Mouse (Mus musculus) mature B cell (primary cell): Measurements from ENCODE around the gene Cdkl1.

Experiments used
- in situ Hi-C: fragments of 300-500 bp; cut with MboI; formaldehyde crosslinking; loops from 2 replicates; pipeline ENCODE4 v1.14.3; 2019

Cdkl1 gene

DNA sequence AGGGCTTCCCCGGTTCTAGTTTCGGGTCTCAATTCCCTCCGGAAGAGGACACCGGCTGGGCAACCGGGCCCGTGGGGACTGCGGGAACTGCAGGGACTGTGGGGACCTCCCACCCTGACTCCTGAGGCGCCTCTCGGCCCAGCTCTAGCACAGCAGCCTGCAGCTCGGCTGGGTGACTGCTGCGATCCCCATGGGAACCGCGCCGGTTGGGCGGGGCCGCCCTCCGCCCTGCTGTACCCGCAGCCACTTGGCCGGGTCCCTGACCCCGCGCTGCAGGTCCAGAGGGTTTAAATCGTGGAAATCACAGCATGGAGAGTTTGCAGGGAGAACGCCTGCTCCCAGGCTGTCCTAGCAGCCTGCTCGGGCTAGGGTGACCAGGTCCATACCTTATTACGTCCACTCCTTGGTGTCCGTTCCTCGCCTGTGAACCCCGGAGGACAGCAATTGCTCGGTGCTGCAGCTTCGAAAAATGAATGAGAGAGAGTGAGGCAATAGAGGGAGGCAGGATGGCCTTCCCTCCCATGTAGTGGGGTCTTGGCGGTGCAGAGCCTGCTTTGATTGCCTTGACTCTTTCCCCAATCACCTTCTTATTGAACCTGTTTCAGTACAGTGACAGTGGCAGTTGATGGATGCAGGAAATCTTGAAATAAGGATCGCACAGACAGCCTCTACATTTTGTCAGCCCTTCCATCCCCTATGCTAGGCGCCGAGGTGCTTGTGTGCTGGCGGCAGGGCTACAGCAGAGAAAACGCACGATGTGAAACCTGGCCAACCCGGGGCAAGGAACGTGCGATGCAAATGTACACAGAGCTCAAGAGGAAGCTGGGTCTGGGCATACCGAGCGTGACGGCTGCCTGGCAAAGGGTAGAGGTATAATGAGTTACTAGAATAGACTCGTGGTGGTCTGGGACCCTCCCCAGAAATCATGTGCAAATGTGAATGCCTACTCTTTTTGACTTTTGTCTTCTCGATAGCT, at the start of gene Cdkl1:
TSS of gene Cdkl1 (minus strand) at position 738 of the 976 bp plus-strand sequence.
- in situ Hi-C loops = no loop called here

DNA sequence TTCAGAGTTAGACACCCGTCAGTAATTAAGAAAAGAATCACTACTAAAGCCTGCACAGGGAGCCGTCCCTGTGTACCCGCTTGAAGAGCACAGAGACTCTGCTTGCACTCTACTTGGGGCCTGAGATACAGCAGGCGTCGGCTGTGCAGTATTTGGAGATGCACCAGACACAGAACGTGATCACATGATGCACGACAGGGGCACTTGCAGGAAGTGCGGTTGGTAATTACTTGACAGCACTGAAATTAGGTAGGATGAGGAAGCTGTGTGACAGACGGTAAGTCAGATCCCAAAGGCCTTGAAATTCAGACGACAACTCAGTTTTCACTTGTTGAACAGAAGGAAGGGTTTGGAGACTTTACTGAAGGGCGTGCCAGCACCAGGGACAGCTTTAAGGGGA, 47.3 kb upstream of the Cdkl1 start:
- in situ Hi-C loops = no loop called here

- in situ Hi-C loops = no loop called here
These were observed 43.0 kb upstream of the Cdkl1 start for GRCm38 (mm10) chr12:69833982-69834604.

GRCm38 (mm10) chr12:69831239-69831910, 40.3 kb upstream of the Cdkl1 start:
- in situ Hi-C loops = no loop called here

GRCm38 (mm10) chr12:69828214-69828613, 37.1 kb upstream of the Cdkl1 start:
- in situ Hi-C loops = no loop called here

DNA sequence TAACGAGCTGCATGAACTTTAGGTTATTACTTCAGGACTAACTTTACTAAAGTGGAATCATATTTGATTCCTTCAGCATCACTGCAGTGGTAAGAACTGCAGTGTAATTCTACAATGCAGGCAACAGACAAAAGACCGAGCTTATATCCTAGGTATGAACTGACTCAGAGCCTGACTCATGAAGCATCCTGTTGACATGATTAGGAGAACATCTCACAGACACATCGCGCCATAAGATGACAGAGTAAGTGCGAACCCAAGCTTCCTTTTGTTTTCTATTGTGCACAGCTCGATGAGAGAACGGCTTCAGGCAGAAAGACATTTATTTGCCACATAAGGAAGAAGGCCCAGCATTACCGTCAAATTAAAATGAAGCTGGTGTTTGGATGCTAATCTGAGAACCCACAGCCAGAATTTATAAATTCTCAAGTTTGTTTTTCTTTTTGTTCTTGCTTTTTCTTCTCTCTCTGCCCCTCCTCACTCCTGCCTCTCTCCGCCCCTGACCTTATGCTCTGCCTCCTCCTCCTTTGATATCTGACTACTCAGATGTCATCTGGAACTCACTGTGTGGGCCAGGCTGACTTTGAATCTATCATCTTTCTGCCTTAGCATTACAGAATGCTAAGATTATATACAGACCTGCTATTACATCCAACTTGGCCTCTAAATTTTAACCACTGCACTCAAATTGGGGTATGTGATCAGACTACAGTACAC, 34.0 kb upstream of the Cdkl1 start:
- in situ Hi-C loops = no loop called here

- in situ Hi-C loops = no loop called here
These were observed 23.2 kb upstream of the Cdkl1 start for GRCm38 (mm10) chr12:69814272-69814671.

DNA sequence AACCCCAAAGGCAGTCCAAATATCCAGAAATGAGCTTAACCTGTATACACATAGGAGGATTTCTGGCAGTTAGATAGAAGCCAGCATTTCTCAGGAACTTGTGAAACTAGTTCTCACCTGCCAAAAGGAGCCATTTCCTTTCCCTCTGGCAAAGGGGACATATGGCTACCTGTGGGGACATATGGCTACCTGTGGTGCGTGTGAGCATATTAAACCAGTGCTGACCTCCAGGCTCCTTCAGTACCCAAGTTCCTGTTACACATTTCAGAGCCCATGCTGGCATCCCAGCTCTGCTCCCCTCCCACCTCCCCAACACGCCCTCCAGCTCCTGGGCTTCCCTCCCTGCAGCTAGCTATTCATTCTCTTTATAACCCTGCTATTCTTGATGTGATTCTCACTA, 22.5 kb upstream of the Cdkl1 start:
- in situ Hi-C loops = no loop called here

- in situ Hi-C loops = no loop called here
These were observed 21.9 kb upstream of the Cdkl1 start for GRCm38 (mm10) chr12:69812986-69813385.

DNA sequence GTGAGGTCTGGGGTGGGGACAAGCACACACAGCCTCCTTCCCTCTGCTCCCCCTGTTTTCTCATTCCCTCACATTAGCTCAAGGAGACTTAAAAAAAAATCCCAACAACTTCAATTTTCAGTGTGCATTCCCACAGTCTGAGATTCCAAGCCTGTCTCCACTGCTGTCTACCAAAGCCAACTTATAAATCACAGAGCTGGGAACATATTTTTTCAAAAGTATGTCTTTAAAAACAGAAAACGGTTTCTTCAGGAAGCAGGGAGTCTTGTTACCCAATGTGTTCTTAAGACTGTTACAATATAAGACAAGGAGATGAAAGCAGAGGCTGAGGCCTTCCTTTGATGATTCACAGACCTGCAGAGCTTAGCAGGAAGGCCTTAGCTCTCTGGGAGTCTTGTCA, 20.9 kb upstream of the Cdkl1 start:
- in situ Hi-C loops = no loop called here

- in situ Hi-C loops = no loop called here
These were observed 18.4 kb upstream of the Cdkl1 start for GRCm38 (mm10) chr12:69809439-69809838.

GRCm38 (mm10) chr12:69807399-69807985, 16.4 kb upstream of the Cdkl1 start:
- in situ Hi-C loops = no loop called here

DNA sequence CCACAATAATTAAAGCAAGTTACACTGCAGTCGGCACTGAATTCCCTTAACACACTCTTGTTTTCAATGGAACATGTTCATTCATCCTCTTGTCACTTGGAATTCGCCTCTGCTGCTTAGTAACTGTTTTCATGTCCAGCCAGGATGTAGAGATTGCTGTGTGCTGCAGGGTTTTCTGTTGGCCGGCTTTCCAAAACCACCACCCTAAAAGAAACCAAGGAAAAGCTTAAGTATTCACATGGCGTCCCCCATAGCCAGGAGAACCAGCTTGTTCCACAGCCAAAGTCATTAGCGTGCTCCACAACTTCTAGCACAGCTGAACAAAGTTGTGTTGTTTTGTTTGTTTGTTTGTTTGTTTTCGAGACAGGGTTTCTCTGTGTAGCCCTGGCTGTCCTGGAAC, 14.1 kb upstream of the Cdkl1 start:
- in situ Hi-C loops = no loop called here

DNA sequence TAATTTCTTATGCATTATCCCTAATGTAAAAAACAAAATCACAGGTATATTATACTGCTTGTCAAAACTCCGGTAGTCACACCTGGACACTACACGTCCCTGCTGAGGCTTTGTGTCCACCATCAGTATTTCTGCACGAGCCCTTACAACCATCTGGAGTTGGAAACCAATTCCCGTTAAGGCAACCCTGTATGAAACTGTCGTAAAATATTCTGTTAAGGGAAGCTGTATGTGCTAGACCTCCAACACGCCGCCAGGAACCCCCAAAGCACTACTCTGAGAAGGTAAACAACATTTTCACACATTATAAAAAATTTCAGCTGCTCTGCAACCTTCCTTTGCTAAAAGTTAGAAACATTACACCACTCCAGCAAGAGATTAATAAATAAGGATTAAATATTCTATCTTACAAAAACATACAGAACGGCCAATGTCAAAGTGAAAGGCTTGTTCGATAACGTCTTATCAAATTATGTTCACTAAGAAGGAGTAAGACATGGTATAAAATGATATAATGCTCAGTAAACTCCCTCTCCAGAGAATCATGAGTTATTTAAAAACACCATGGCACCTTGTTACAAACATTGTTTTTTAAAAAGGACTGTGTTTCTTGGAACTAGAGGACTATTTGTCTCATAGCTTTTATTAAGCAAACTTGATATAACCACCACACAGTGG, 13.5 kb upstream of the Cdkl1 start:
- in situ Hi-C loops = no loop called here

- in situ Hi-C loops = no loop called here
These were observed 12.1 kb upstream of the Cdkl1 start for GRCm38 (mm10) chr12:69803196-69803595.

- in situ Hi-C loops = no loop called here
These were observed 9.5 kb upstream of the Cdkl1 start for GRCm38 (mm10) chr12:69800586-69800985.

GRCm38 (mm10) chr12:69796311-69796710, 5.2 kb upstream of the Cdkl1 start:
- in situ Hi-C loops = no loop called here

- in situ Hi-C loops = no loop called here
These were observed 1.1 kb downstream of the Cdkl1 start for GRCm38 (mm10) chr12:69789766-69790529.

DNA sequence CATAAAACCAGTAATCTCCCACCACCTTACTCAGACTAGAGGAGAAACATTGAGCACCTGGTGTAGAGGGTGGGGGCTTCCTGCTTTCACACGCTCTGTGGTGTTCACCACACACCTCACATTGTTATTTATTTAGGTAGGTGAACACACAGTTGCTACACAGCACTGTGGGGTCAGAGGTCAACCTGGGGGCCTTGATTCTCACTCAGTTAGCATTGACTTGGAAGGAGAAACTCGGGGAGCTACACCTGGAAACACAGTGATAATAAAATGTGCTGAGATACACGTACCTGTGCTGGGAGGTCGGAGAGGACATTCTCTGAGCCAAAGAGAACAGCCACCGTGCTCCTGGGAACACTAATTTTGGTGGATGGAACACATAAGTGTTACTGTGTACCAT, 2.7 kb downstream of the Cdkl1 start:
- in situ Hi-C loops = no loop called here

- in situ Hi-C loops = no loop called here
These were observed 5.6 kb downstream of the Cdkl1 start for GRCm38 (mm10) chr12:69785471-69785870.
